Mouse (Mus musculus): ENCODE measurements around the gene Cdca7l.

DNA sequence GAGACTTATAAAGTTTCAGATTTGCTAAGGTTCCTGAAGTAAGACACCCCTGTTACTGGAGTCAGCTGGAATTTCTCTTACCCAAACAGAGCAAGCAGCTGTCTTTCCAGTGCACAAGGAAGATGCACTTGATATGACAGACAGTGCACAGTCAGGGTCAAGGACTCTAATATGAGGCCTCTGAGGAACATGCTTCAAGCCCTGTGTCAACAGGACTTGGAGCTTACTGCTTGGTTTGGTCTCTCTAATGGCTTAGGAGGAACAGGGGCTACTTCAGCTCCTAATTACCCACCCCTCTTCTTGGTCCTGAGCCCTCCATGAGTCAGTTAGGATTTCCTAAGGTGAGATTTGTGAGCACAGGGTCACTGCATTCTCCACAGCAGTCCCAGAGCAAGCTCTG lies 43.2 kb upstream of the Cdca7l start:
- no peak for TF ChIP-seq POLR2A (IDR thresholded peaks at IDR 0.05; ENCODE audit: low read depth, low read length)
- TF ChIP-seq CTCF (IDR thresholded peaks at IDR 0.05; ENCODE audit: borderline replicate concordance, insufficient read depth, low read length), result no peak
